Mouse (Mus musculus) right cerebral cortex, postnatal 14 days (tissue): ENCODE results near the gene Fancc.

Experiments
- DNase-seq: peaks from one replicate; pipeline ENCODE4 v3.0.0; 2022

Fancc gene

GRCm38 (mm10) chr13:63314608-63314920 is 182.5 kb downstream of the Fancc start:
- no peak for DNase-seq

- DNase-seq, result no peak
Measured at GRCm38 (mm10) chr13:63313748-63314607, 183.1 kb downstream of the Fancc start.

- no peak for DNase-seq
Measured at GRCm38 (mm10) chr13:63313247-63313646, 183.8 kb downstream of the Fancc start.

- no peak for DNase-seq
Measured at GRCm38 (mm10) chr13:63311156-63311555, 185.9 kb downstream of the Fancc start.

GRCm38 (mm10) chr13:63309563-63309962 is 187.5 kb downstream of the Fancc start:
- no peak for DNase-seq

GRCm38 (mm10) chr13:63306768-63307167 is 190.3 kb downstream of the Fancc start:
- DNase-seq, result peak; percentile 48

GRCm38 (mm10) chr13:63305160-63306011 is 191.7 kb downstream of the Fancc start:
- DNase-seq, result no peak

- no peak for DNase-seq
Measured at GRCm38 (mm10) chr13:63304799-63305159, 192.3 kb downstream of the Fancc start.

- DNase-seq, result no peak
Measured at GRCm38 (mm10) chr13:63304124-63304792, 192.8 kb downstream of the Fancc start.

- DNase-seq, result no peak
Measured at GRCm38 (mm10) chr13:63302381-63302780, 194.7 kb downstream of the Fancc start.

- DNase-seq, result no peak
Measured at GRCm38 (mm10) chr13:63301764-63302209, 195.3 kb downstream of the Fancc start.

- DNase-seq, result no peak
Measured at GRCm38 (mm10) chr13:63300929-63301328, 196.1 kb downstream of the Fancc start.

GRCm38 (mm10) chr13:63298931-63299330 is 198.1 kb downstream of the Fancc start:
- DNase-seq, result no peak

GRCm38 (mm10) chr13:63297933-63298332 is 199.1 kb downstream of the Fancc start:
- no peak for DNase-seq

GRCm38 (mm10) chr13:63297003-63297402 is 200.1 kb downstream of the Fancc start:
- no peak for DNase-seq

GRCm38 (mm10) chr13:63296300-63296699 is 200.8 kb downstream of the Fancc start:
- DNase-seq, result no peak

GRCm38 (mm10) chr13:63294359-63295193 is 202.5 kb downstream of the Fancc start:
- no peak for DNase-seq

GRCm38 (mm10) chr13:63293647-63294046 is 203.4 kb downstream of the Fancc start:
- no peak for DNase-seq

- DNase-seq, result no peak
Measured at GRCm38 (mm10) chr13:63291016-63291415, 206.1 kb downstream of the Fancc start.

GRCm38 (mm10) chr13:63290126-63290525 is 207.0 kb downstream of the Fancc start:
- DNase-seq, result no peak

- no peak for DNase-seq
Measured at GRCm38 (mm10) chr13:63289687-63290086, 207.4 kb downstream of the Fancc start.

- no peak for DNase-seq
Measured at GRCm38 (mm10) chr13:63289152-63289551, 207.9 kb downstream of the Fancc start.
